18 mouse cellular contexts compared by ENCODE assay signal in the genomic region with DNA sequence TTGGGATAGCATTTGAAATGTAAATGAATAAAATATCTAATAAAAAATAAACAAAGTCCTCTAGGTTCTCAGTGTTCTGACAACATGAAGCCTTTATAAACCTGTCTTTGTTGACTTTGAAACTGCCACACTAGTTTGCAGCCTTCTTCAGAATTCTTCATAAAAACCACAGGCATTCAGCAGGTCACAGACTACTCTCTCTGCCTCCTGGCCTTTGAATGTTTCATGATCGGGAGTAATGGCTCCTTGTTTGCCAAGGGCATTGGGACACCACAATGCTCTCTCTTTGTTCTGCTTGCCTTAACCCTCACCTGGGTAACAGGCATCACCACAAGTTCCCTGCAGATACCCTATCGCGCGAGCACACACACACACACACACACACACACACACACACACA. TPM values are rescaled to one million over a fixed set of nuclear protein-coding genes. Genes with fewer than 3 reads are reported as not detected.
DNase-seq lines count a peak whose midpoint lies in the region; ATAC-seq lines count a peak whose summit lies in the region.
"Had no signal": no experiment of that assay in that cellular context is flagged by ENCODE, and none has a peak within 500 bp of the region (broad histone marks: within the 10 kb centered on the region; RNA-seq: fewer than 3 reads in every experiment).

No protein-coding gene starts in this region.

- no peak for ATAC-seq in forebrain, embryonic 14.5 days
- no peak for ATAC-seq in forebrain, embryonic 15.5 days (replicated peaks)
- no peak for ATAC-seq in midbrain, embryonic 11.5 days (ENCODE audit: low FRiP score)
- no peak for ATAC-seq in midbrain, embryonic 12.5 days (ENCODE audit: low FRiP score, low read depth)
- ATAC-seq in neural tube, embryonic 14.5 days (ENCODE audit: low read depth) = no peak
- ATAC-seq: activated CD4-positive, CD25-positive, alpha-beta regulatory T cell, adult 4 months had no signal

- peaks cover 51% of the 10 kb centered on the region for H3K36me3 ChIP-seq in forebrain, embryonic 14.5 days (ENCODE audit: control insufficient read depth, insufficient read depth, low read length)
- peaks cover 43% of the 10 kb centered on the region for H3K36me3 ChIP-seq in forebrain, embryonic 15.5 days
- H3K36me3 ChIP-seq in midbrain, embryonic 10.5 days = peaks cover 58% of the 10 kb centered on the region
- H3K36me3 ChIP-seq in midbrain, embryonic 11.5 days (ENCODE audit: control insufficient read depth, insufficient read depth, low read length) = peaks cover 13% of the 10 kb centered on the region
- H3K36me3 ChIP-seq in midbrain, embryonic 12.5 days = peaks cover 49% of the 10 kb centered on the region
- peaks cover 43% of the 10 kb centered on the region for H3K36me3 ChIP-seq in neural tube, embryonic 14.5 days (ENCODE audit: control insufficient read depth, insufficient read depth, low read length)

- H3K4me1 ChIP-seq in forebrain, embryonic 14.5 days (ENCODE audit: control insufficient read depth, insufficient read depth, low read length) = peaks cover 30% of the 10 kb centered on the region
- H3K4me1 ChIP-seq in forebrain, embryonic 15.5 days = peaks cover 52% of the 10 kb centered on the region
- H3K4me1 ChIP-seq in midbrain, embryonic 10.5 days = peaks cover 53% of the 10 kb centered on the region
- H3K4me1 ChIP-seq in midbrain, embryonic 11.5 days (ENCODE audit: control insufficient read depth, insufficient read depth, low read length) = peaks cover 24% of the 10 kb centered on the region
- peaks cover 38% of the 10 kb centered on the region for H3K4me1 ChIP-seq in midbrain, embryonic 12.5 days
- H3K4me1 ChIP-seq in neural tube, embryonic 14.5 days (ENCODE audit: control insufficient read depth, insufficient read depth, low read length) = peaks cover 25% of the 10 kb centered on the region

- H3K9ac ChIP-seq in forebrain, embryonic 14.5 days (ENCODE audit: low read length) = no peak overlapping the region
- no peak overlapping the region for H3K9ac ChIP-seq in forebrain, embryonic 15.5 days (replicated peaks)
- H3K9ac ChIP-seq in midbrain, embryonic 11.5 days (ENCODE audit: low read length) = no peak overlapping the region
- no peak overlapping the region for H3K9ac ChIP-seq in midbrain, embryonic 12.5 days (replicated peaks)
- H3K9ac ChIP-seq in neural tube, embryonic 14.5 days (replicated peaks; ENCODE audit: low read depth, low read length) = no peak overlapping the region
- H3K9ac ChIP-seq: embryonic facial prominence, embryonic 12.5 days; heart, embryonic 12.5 days; limb, embryonic 15.5 days had no signal

- no peak for DNase-seq in forebrain, embryonic 14.5 days (ENCODE audit: low spot score)
- no peak for DNase-seq in midbrain, embryonic 10.5 days (ENCODE audit: low spot score)
- DNase-seq in midbrain, embryonic 11.5 days (ENCODE audit: low spot score, missing footprints) = no peak
- DNase-seq in layer of hippocampus, postnatal 14 days (ENCODE audit: low spot score in 2 of 2) = no peak
- DNase-seq in adrenal gland, adult 8-10 months = no peak
- DNase-seq: adrenal gland, postnatal 25 days; cerebellum, adult 18-20 months; kidney, adult 2 months; kidney, postnatal 25 days; thymus, adult 2 months had no signal

- no peaks in the 10 kb centered on the region for H3K9me3 ChIP-seq in forebrain, embryonic 14.5 days (replicated peaks; ENCODE audit: control insufficient read depth, low read length)
- no peaks in the 10 kb centered on the region for H3K9me3 ChIP-seq in forebrain, embryonic 15.5 days
- no peaks in the 10 kb centered on the region for H3K9me3 ChIP-seq in midbrain, embryonic 10.5 days (replicated peaks)
- H3K9me3 ChIP-seq in midbrain, embryonic 11.5 days (ENCODE audit: control insufficient read depth, low read length) = no peaks in the 10 kb centered on the region
- H3K9me3 ChIP-seq in midbrain, embryonic 12.5 days = no peaks in the 10 kb centered on the region
- H3K9me3 ChIP-seq in neural tube, embryonic 14.5 days (ENCODE audit: control insufficient read depth, low read length) = no peaks in the 10 kb centered on the region
- H3K9me3 ChIP-seq: embryonic facial prominence, embryonic 12.5 days; heart, embryonic 12.5 days; limb, embryonic 15.5 days had no signal

- H3K27me3 ChIP-seq in forebrain, embryonic 14.5 days (replicated peaks; ENCODE audit: control insufficient read depth, insufficient read depth, low read length) = no peaks in the 10 kb centered on the region
- no peaks in the 10 kb centered on the region for H3K27me3 ChIP-seq in forebrain, embryonic 15.5 days
- no peaks in the 10 kb centered on the region for H3K27me3 ChIP-seq in midbrain, embryonic 10.5 days (ENCODE audit: low read depth, poor library complexity, severe bottlenecking)
- H3K27me3 ChIP-seq in midbrain, embryonic 11.5 days (ENCODE audit: control insufficient read depth, insufficient read depth, low read length) = no peaks in the 10 kb centered on the region
- no peaks in the 10 kb centered on the region for H3K27me3 ChIP-seq in midbrain, embryonic 12.5 days
- no peaks in the 10 kb centered on the region for H3K27me3 ChIP-seq in neural tube, embryonic 14.5 days (ENCODE audit: control insufficient read depth, insufficient read depth, low read length)
- H3K27me3 ChIP-seq: embryonic facial prominence, embryonic 12.5 days; heart, embryonic 12.5 days; limb, embryonic 15.5 days had no signal

- 93% methylated on average over 4 of the region's 4 CpGs for WGBS in forebrain, embryonic 14.5 days
- WGBS in forebrain, embryonic 15.5 days = 87% methylated on average over 4 of the region's 4 CpGs
- 93% methylated on average over 4 of the region's 4 CpGs for WGBS in midbrain, embryonic 10.5 days
- WGBS in midbrain, embryonic 11.5 days = 92% methylated on average over 4 of the region's 4 CpGs
- WGBS in midbrain, embryonic 12.5 days = 91% methylated on average over 1 of the region's 4 CpGs
- WGBS in neural tube, embryonic 14.5 days = 85% methylated on average over 4 of the region's 4 CpGs

- H3K27ac ChIP-seq in forebrain, embryonic 14.5 days (ENCODE audit: low read depth, low read length) = no peak overlapping the region
- no peak overlapping the region for H3K27ac ChIP-seq in forebrain, embryonic 15.5 days (replicated peaks)
- peak overlapping the region; percentile 13; the same call in 1 of the 2 replicates for H3K27ac ChIP-seq in midbrain, embryonic 10.5 days (replicated peaks)
- H3K27ac ChIP-seq in midbrain, embryonic 11.5 days (ENCODE audit: low read depth, low read length) = no peak overlapping the region
- no peak overlapping the region for H3K27ac ChIP-seq in midbrain, embryonic 12.5 days (replicated peaks)
- H3K27ac ChIP-seq in neural tube, embryonic 14.5 days (ENCODE audit: low read depth, low read length) = no peak overlapping the region
- H3K27ac ChIP-seq: embryonic facial prominence, embryonic 12.5 days; limb, embryonic 15.5 days; macrophage had no signal

- H3K4me3 ChIP-seq in forebrain, embryonic 14.5 days (ENCODE audit: low read depth, low read length) = no peak overlapping the region
- H3K4me3 ChIP-seq in forebrain, embryonic 15.5 days = no peak overlapping the region
- no peak overlapping the region for H3K4me3 ChIP-seq in midbrain, embryonic 10.5 days
- H3K4me3 ChIP-seq in midbrain, embryonic 11.5 days (ENCODE audit: low read depth, low read length) = no peak overlapping the region
- H3K4me3 ChIP-seq in midbrain, embryonic 12.5 days = no peak overlapping the region
- H3K4me3 ChIP-seq in neural tube, embryonic 14.5 days (ENCODE audit: low read depth, low read length) = no peak overlapping the region
- H3K4me3 ChIP-seq: embryonic facial prominence, embryonic 12.5 days; heart, embryonic 12.5 days; limb, embryonic 15.5 days had no signal

- peak overlapping the region; percentile 57; the same call in 1 of the 2 replicates for H3K4me2 ChIP-seq in forebrain, embryonic 14.5 days (ENCODE audit: low read length)
- H3K4me2 ChIP-seq in forebrain, embryonic 15.5 days (replicated peaks) = no peak overlapping the region
- no peak overlapping the region for H3K4me2 ChIP-seq in midbrain, embryonic 11.5 days
- peak overlapping the region; percentile 39 for H3K4me2 ChIP-seq in midbrain, embryonic 12.5 days (replicated peaks)
- peak overlapping the region; percentile 84; the same call in 1 of the 2 replicates for H3K4me2 ChIP-seq in neural tube, embryonic 14.5 days (ENCODE audit: low read depth, low read length)
- H3K4me2 ChIP-seq: embryonic facial prominence, embryonic 12.5 days; limb, embryonic 15.5 days had no signal

RNA-seq across cellular contexts. Expression of a gene that starts 7.5 kb away (rescaled TPM):
- 87.4 and 100 TPM in 2 replicates for polyA plus RNA-seq in forebrain, embryonic 14.5 days (2014; fragmentation: Nextera tagmentation; extraction: Ambion mirVana)
- 96.2 and 105 TPM in 2 replicates for polyA plus RNA-seq in forebrain, embryonic 15.5 days (2015; fragmentation: Nextera tagmentation; extraction: Ambion mirVana)
- polyA plus RNA-seq in midbrain, embryonic 10.5 days (2016; fragmentation: Nextera tagmentation; extraction: Ambion mirVana) = 46.5 and 59.2 TPM in 2 replicates
- polyA plus RNA-seq in midbrain, embryonic 11.5 days (2014; fragmentation: Nextera tagmentation; extraction: Ambion mirVana) = 63.7 and 70.8 TPM in 2 replicates
- polyA plus RNA-seq in midbrain, embryonic 12.5 days (2016; fragmentation: Nextera tagmentation; extraction: Ambion mirVana) = 89.5 and 89.7 TPM in 2 replicates
- 145 and 166 TPM in 2 replicates for polyA plus RNA-seq in neural tube, embryonic 14.5 days (2014; fragmentation: Nextera tagmentation; extraction: Ambion mirVana)
- 10 to 100 TPM; 51.9 to 54.6 TPM for total RNA-seq in layer of hippocampus, postnatal 14 days (2021)
- total RNA-seq in adrenal gland, adult 8-10 months (2022) = 10 to 100 TPM; 12.4 to 21.2 (median 16.4) TPM

Comparison
In these comparisons a context has a peak if more than half of its experiments do, and no peak if none do; other contexts are left out.
1. H3K4me2 ChIP-seq: peak in forebrain, embryonic 14.5 days (single experiment), midbrain, embryonic 12.5 days (single experiment) and neural tube, embryonic 14.5 days (single experiment); none in forebrain, embryonic 15.5 days (single experiment) and midbrain, embryonic 11.5 days (single experiment).